Mouse (Mus musculus): ENCODE data around the gene Ntf3. TPM values are rescaled to one million over a fixed set of nuclear protein-coding genes. Genes with fewer than 3 reads are reported as not detected.

Ntf3 gene
- polyA plus RNA-seq, 1 experiment from 2014 or later, result 9.9 TPM

- Histone ChIP-seq H3K4me1 (ENCODE audit: control insufficient read depth, insufficient read depth, low read length) (no peaks in the 10 kb centered on the region), H3K9ac (ENCODE audit: low read length) (no peak overlapping the region), H3K27ac (ENCODE audit: low read depth, low read length) (no peak overlapping the region), H3K4me3 (ENCODE audit: low read depth, low read length) (no peak overlapping the region), H3K27me3 (ENCODE audit: control insufficient read depth, insufficient read depth, low read length) (no peaks in the 10 kb centered on the region), H3K4me2 (ENCODE audit: low read depth) (no peak overlapping the region), H3K36me3 (ENCODE audit: control insufficient read depth, insufficient read depth, low read length) (no peaks in the 10 kb centered on the region), H3K9me3 (ENCODE audit: control insufficient read depth, low read length) (no peaks in the 10 kb centered on the region)
- ATAC-seq (ENCODE audit: insufficient read depth, low FRiP score, low TSS enrichment) (no peak), DNase-seq (ENCODE audit: low spot score) (no peak)
- WGBS, result 96% methylated on average over 12 of the region's 12 CpGs
These were observed 78.0 kb downstream of the Ntf3 start for GRCm38 (mm10) chr6:126088489-126089265.

- Histone ChIP-seq H3K27ac (ENCODE audit: low read depth, low read length) (no peak overlapping the region), H3K9ac (ENCODE audit: low read length) (no peak overlapping the region), H3K4me2 (ENCODE audit: low read depth) (no peak overlapping the region), H3K36me3 (ENCODE audit: control insufficient read depth, insufficient read depth, low read length) (no peaks in the 10 kb centered on the region), H3K27me3 (ENCODE audit: control insufficient read depth, insufficient read depth, low read length) (no peaks in the 10 kb centered on the region), H3K4me1 (ENCODE audit: control insufficient read depth, insufficient read depth, low read length) (no peaks in the 10 kb centered on the region), H3K4me3 (ENCODE audit: low read depth, low read length) (no peak overlapping the region), H3K9me3 (ENCODE audit: control insufficient read depth, low read length) (no peaks in the 10 kb centered on the region)
- 67% methylated on average over 3 of the region's 3 CpGs for WGBS
- no peak for ATAC-seq (ENCODE audit: insufficient read depth, low FRiP score, low TSS enrichment)
- DNase-seq (ENCODE audit: low spot score), result no peak
These were observed 80.3 kb downstream of the Ntf3 start for GRCm38 (mm10) chr6:126086321-126086950.

GRCm38 (mm10) chr6:126080531-126080930 lies 86.2 kb downstream of the Ntf3 start:
- no peak for DNase-seq (ENCODE audit: low spot score)
- no peak overlapping the region for H3K4me3 ChIP-seq (ENCODE audit: low read depth, low read length)
- no peaks in the 10 kb centered on the region for H3K36me3 ChIP-seq (ENCODE audit: control insufficient read depth, insufficient read depth, low read length)
- no peak for ATAC-seq (ENCODE audit: insufficient read depth, low FRiP score, low TSS enrichment)
- WGBS, result 86% methylated on average over 3 of the region's 3 CpGs
- no peaks in the 10 kb centered on the region for H3K27me3 ChIP-seq (ENCODE audit: control insufficient read depth, insufficient read depth, low read length)
- no peak overlapping the region for H3K27ac ChIP-seq (ENCODE audit: low read depth, low read length)
- no peak overlapping the region for H3K4me2 ChIP-seq (ENCODE audit: low read depth)
- H3K9ac ChIP-seq (ENCODE audit: low read length), result no peak overlapping the region
- H3K9me3 ChIP-seq (ENCODE audit: control insufficient read depth, low read length), result no peaks in the 10 kb centered on the region
- no peaks in the 10 kb centered on the region for H3K4me1 ChIP-seq (ENCODE audit: control insufficient read depth, insufficient read depth, low read length)

DNA sequence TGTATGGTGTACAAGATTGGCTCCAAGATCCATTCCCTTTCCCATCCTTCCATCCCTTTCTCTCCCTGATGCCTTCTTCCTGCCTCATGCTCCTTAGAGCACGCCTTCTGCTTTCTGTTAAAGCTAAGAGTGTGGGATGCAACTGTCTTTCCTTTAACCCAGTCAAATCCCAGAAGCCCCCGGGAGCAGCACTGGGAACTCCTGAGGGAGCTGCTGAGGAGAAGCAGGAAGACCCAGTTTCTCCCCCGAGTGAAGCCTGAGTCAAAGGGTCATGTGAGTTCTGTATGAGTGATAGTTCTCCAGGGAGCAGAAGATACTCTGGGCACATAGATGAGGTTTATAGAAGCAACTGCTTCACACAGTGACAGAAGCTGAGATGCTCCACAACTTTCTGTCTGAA lies 109.0 kb downstream of the Ntf3 start:
- H3K36me3 ChIP-seq (ENCODE audit: control insufficient read depth, insufficient read depth, low read length), result no peaks in the 10 kb centered on the region
- H3K4me1 ChIP-seq (ENCODE audit: control insufficient read depth, insufficient read depth, low read length), result no peaks in the 10 kb centered on the region
- DNase-seq (ENCODE audit: low spot score) (no peak), ATAC-seq (ENCODE audit: insufficient read depth, low FRiP score, low TSS enrichment) (no peak)
- WGBS, result 73% methylated on average over 3 of the region's 3 CpGs
- H3K4me2 ChIP-seq (ENCODE audit: low read depth), result no peak overlapping the region
- no peak overlapping the region for H3K4me3 ChIP-seq (ENCODE audit: low read depth, low read length)
- no peaks in the 10 kb centered on the region for H3K27me3 ChIP-seq (ENCODE audit: control insufficient read depth, insufficient read depth, low read length)
- H3K9me3 ChIP-seq (ENCODE audit: control insufficient read depth, low read length), result no peaks in the 10 kb centered on the region
- no peak overlapping the region for H3K9ac ChIP-seq (ENCODE audit: low read length)
- H3K27ac ChIP-seq (ENCODE audit: low read depth, low read length), result no peak overlapping the region

DNA sequence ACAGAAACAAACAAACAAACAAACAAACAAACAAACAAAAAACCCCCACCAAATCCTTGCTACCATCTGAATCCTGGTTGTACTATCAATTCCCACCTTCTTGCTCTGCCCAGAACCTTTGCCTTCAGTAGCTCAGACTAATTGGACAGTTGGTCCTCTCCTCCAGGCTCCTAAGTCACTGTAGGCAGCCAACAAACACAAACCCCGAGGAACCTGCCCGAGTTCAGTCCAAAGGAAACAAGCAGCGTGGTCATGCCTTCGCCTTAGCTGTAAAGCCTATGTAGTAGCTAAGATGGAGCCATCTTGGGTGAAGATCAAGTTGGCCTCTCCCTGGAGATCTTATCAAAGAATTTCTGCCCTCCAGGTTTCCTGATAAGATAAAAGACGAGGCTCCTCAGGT lies 113.6 kb downstream of the Ntf3 start:
- Histone ChIP-seq H3K9ac (ENCODE audit: low read length) (no peak overlapping the region), H3K4me3 (ENCODE audit: low read depth, low read length) (no peak overlapping the region), H3K9me3 (ENCODE audit: control insufficient read depth, low read length) (no peaks in the 10 kb centered on the region), H3K4me1 (ENCODE audit: control insufficient read depth, insufficient read depth, low read length) (no peaks in the 10 kb centered on the region), H3K4me2 (ENCODE audit: low read depth) (no peak overlapping the region), H3K27me3 (ENCODE audit: control insufficient read depth, insufficient read depth, low read length) (no peaks in the 10 kb centered on the region), H3K27ac (ENCODE audit: low read depth, low read length) (no peak overlapping the region), H3K36me3 (ENCODE audit: control insufficient read depth, insufficient read depth, low read length) (no peaks in the 10 kb centered on the region)
- ATAC-seq (ENCODE audit: insufficient read depth, low FRiP score, low TSS enrichment) (no peak), DNase-seq (ENCODE audit: low spot score) (no peak)
- whole genome bisulfite sequencing, result 92% methylated on average over 5 of the region's 5 CpGs
